Mouse (Mus musculus) embryonic facial prominence, embryonic 12.5 days (tissue): ENCODE measurements around the gene Ggta1. TPM values are rescaled to one million over a fixed set of nuclear protein-coding genes. Genes with fewer than 3 reads are reported as not detected.

Experiments used
- ATAC-seq: fragments of 200-750 bp; cut with Nextera tagmentation; 2 replicates; pipeline ENCODE4 v1.8.0; 2017; ENCODE audit not compliant: insufficient number of reproducible peaks, insufficient read depth, low FRiP score, low TSS enrichment
- H3K27ac ChIP-seq: fragments of 300-500 bp; sonication (generic); 2 replicates; pipeline ENCODE4 v1.5.1; 2016; ENCODE audit warnings: mild to moderate bottlenecking
- H3K27me3 ChIP-seq: fragments of 300-500 bp; sonication (generic); 2 replicates; pipeline ENCODE4 v1.6.1; 2016; ENCODE audit warnings: mild to moderate bottlenecking, moderate library complexity
- H3K36me3 ChIP-seq: fragments of 300-500 bp; sonication (generic); 2 replicates; pipeline ENCODE4 v1.6.1; 2016; ENCODE audit warnings: mild to moderate bottlenecking
- H3K4me1 ChIP-seq: fragments of 300-500 bp; sonication (generic); 2 replicates; pipeline ENCODE4 v1.6.1; 2016
- H3K4me2 ChIP-seq: fragments of 300-500 bp; sonication (generic); replicated peaks from 2 replicates; pipeline ENCODE4 v1.6.1; 2016; ENCODE audit warnings: mild to moderate bottlenecking, moderate library complexity
- H3K4me3 ChIP-seq: fragments of 300-500 bp; sonication (generic); 2 replicates; pipeline ENCODE4 v1.5.1; 2016; ENCODE audit warnings: mild to moderate bottlenecking
- H3K9ac ChIP-seq: fragments of 300-500 bp; sonication (generic); 2 replicates; pipeline ENCODE4 v1.6.1; 2016; ENCODE audit warnings: mild to moderate bottlenecking, moderate library complexity
- H3K9me3 ChIP-seq: fragments of 300-500 bp; sonication (generic); 2 replicates; pipeline ENCODE4 v1.6.1; 2016; ENCODE audit warnings: mild to moderate bottlenecking, moderate library complexity
- WGBS: fragments of 180-500 bp; shearing (Covaris S2); methylation state at CpG from one replicate; pipeline ENCODE4 v1.1.7; 2016; 5-methylcytosine and 5-hydroxymethylcytosine counted together
- polyA plus RNA-seq: library from polyadenylated mRNA; unstranded; fragments of >200 nt; fragmentation: Nextera tagmentation; extraction: Ambion mirVana; gene quantifications from 2 replicates; pipeline ENCODE4 v1.2.1, GENCODE M21; 2016

The Ggta1 gene
- polyA plus RNA-seq, 1 experiment from 2014 or later, result 10.8 TPM

DNA sequence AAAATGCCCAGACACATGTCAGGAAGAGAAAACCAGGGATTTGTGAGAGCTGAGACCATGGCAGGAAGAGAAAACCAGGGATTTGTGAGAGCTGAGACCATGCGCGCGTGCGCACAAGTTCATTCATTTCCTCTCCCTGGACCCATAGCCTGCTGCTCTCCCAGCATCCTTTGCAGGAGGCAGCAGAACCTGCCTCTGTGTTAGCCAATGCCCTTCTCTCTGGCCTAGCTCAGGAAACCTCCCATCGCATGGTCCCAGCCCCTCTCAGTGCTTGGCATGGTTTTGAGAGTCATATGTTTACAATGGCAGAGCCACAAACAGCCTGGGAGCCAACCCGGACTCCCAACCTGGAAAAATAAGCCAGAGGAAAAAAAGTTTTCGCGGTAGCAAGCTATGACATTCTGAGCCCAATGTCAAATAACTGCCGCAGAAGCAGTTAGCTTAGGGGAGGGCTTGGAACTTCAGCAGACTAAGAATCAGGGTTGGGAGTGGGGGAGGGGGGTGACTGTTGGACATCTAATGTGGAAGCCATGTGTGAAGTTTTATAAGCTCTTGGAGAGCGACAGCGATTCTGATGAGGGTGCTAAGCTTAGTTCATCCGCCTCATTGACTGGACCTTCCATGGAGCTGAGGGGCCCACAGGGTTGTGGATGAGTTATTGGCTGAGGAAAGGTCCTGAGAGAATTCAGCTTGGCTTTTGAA is 40.1 kb upstream of the Ggta1 start:
- peaks cover 40% of the 10 kb centered on the region for H3K4me1 ChIP-seq
- H3K9ac ChIP-seq, result no peak overlapping the region
- no peak overlapping the region for H3K4me3 ChIP-seq
- no peaks in the 10 kb centered on the region for H3K36me3 ChIP-seq
- H3K27me3 ChIP-seq, result no peaks in the 10 kb centered on the region
- no peaks in the 10 kb centered on the region for H3K9me3 ChIP-seq
- H3K27ac ChIP-seq, result peak overlapping the region; percentile 81; the same call in 1 of the 2 replicates
- no peak for ATAC-seq
- WGBS, result 67% methylated on average over 12 of the region's 12 CpGs
- no peak overlapping the region for H3K4me2 ChIP-seq

DNA sequence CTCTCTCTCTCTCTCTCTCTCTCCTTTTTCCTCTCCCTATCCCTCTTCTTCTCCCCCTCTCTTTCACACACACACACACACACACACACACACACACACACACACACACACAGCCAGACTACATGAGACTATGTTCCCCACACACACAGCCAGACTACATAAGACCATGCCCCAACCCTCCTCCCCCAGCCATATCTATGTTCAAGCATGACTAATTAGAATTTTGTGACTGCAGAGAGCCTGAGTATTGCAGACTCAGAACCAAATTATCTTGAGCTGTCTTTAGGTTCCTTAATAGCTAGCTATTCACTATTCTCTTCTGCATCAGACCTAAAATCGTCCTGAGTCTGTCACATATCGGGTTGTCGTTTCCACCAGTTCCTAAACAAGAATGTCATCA is 39.5 kb upstream of the Ggta1 start:
- Histone ChIP-seq H3K27ac (peak overlapping the region; percentile 81; the same call in 1 of the 2 replicates), H3K36me3 (no peaks in the 10 kb centered on the region), H3K4me3 (no peak overlapping the region), H3K9ac (no peak overlapping the region), H3K4me2 (no peak overlapping the region), H3K27me3 (no peaks in the 10 kb centered on the region), H3K4me1 (peaks cover 38% of the 10 kb centered on the region), H3K9me3 (no peaks in the 10 kb centered on the region)
- 66% methylated on average over 3 of the region's 3 CpGs for WGBS
- ATAC-seq, result no peak

DNA sequence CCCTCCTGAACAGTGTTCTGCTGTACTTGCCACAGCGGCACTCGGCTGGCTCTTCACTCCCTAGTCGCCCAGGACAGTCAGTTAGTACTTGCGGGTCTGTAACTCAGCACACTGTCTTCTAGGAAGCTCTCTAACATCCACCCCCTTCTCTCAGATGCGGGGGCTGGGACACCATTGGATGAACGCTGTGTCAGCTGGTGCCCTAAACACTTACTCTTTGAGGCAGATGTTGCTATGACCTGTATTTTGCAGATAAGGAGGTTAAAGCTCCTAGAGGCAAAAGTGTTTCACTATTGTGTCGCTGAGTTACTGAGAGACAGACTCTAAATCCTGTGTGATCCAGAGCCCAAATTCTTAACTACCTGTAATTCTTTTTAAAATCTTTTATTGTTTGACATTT is 36.4 kb upstream of the Ggta1 start:
- no peak for ATAC-seq
- no peaks in the 10 kb centered on the region for H3K27me3 ChIP-seq
- H3K4me3 ChIP-seq, result no peak overlapping the region
- peaks cover 34% of the 10 kb centered on the region for H3K4me1 ChIP-seq
- no peak overlapping the region for H3K27ac ChIP-seq
- no peak overlapping the region for H3K4me2 ChIP-seq
- WGBS, result 79% methylated on average over 7 of the region's 7 CpGs
- no peaks in the 10 kb centered on the region for H3K36me3 ChIP-seq
- no peaks in the 10 kb centered on the region for H3K9me3 ChIP-seq
- no peak overlapping the region for H3K9ac ChIP-seq

DNA sequence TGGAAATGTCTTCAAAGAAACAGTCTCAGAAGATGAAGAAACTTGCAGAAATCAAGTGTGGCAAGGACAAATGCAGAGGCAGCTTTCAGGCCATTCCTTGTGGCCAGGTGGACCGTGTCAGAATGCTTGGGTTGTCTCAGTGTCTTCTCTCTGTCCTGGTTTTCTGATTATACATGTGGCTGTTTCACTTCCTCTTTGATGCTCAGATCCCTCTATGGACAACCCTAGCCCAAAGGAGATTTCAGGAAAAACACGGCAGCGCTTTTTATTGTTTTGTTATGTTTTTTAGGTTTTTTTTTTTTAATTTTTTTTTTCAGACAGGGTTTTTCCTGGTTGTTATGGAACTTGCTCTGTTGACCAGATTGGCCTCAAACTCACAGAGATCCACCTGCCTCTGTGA is 35.9 kb upstream of the Ggta1 start:
- peaks cover 29% of the 10 kb centered on the region for H3K4me1 ChIP-seq
- ATAC-seq, result no peak
- 86% methylated on average over 3 of the region's 3 CpGs for WGBS

DNA sequence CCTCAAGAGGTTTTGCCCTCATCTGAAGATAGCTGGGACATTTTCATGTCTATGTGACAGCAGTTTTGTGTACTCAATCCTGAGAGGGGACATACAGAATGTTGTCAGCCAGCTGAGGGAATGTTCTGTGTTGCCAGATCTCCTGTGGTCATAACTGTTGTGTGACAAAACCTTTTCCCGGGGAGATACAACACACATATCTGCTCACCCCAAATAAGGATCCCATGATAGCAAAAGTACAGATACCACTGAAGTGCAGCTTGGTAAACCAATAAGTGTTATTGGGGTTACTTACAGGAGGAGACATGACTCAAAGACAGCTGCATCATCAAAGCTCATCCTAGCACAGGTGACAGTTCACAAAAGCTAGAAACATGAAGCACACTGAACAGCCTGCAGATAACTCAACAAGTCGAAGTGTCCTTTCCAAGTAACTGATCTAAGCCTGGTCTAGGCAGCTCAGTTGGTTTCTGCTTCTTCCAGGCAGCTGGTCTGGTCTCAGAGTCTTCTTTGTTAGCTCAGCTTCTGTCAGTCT is 34.7 kb upstream of the Ggta1 start:
- no peak for ATAC-seq

More for the DNA sequence above, 35.9 kb upstream of the Ggta1 start:
- Histone ChIP-seq H3K4me3 (no peak overlapping the region), H3K36me3 (no peaks in the 10 kb centered on the region), H3K27me3 (no peaks in the 10 kb centered on the region), H3K27ac (no peak overlapping the region), H3K4me2 (no peak overlapping the region), H3K9ac (no peak overlapping the region), H3K9me3 (no peaks in the 10 kb centered on the region)

DNA sequence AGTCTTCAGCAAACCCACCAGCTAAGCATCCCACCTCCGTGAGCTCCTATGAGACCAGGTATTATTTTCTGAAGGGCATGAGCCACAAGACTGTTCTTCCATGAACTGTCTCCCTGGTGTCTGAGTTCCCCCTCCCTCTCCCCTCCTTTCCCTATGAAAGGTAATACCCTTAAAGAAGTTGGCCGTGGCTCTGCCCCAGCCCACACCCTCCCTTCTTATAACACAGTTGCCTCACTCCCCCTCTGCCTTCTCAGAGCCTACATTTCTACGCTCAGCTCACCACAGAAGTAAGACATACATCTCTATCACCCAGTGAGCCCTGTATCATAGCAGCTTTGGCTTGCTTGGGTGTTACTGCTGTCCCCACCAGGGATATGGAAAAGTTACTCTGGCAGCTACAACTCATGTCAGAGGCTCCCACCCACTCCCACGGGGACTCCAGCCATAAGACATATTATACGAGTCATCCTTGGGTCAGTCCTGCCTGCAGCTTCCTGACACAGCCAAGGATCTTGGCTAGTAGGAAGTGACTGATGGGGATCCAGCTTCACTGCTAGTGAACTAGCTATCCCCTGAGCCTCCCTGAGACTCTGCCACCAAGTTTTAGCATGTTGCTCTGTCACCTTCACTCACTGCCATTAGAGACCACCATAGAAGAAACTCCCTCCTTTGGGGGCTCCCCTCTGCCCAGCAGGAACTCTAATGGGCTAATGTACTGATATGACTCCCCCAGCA is 33.4 kb upstream of the Ggta1 start:
- no peak for ATAC-seq
- Histone ChIP-seq H3K4me1 (peaks cover 8% of the 10 kb centered on the region), H3K4me3 (no peak overlapping the region), H3K4me2 (no peak overlapping the region), H3K9ac (no peak overlapping the region), H3K27me3 (no peaks in the 10 kb centered on the region), H3K9me3 (no peaks in the 10 kb centered on the region), H3K27ac (peak overlapping the region; percentile 41; the same call in 1 of the 2 replicates), H3K36me3 (no peaks in the 10 kb centered on the region)
- WGBS, result 59% methylated on average over 5 of the region's 5 CpGs

More for the DNA sequence above, 34.7 kb upstream of the Ggta1 start:
- H3K36me3 ChIP-seq, result no peaks in the 10 kb centered on the region
- H3K9ac ChIP-seq, result no peak overlapping the region
- H3K4me3 ChIP-seq, result no peak overlapping the region
- no peaks in the 10 kb centered on the region for H3K9me3 ChIP-seq
- no peak overlapping the region for H3K4me2 ChIP-seq
- no peak overlapping the region for H3K27ac ChIP-seq
- peaks cover 17% of the 10 kb centered on the region for H3K4me1 ChIP-seq
- H3K27me3 ChIP-seq, result no peaks in the 10 kb centered on the region
- 82% methylated on average over 2 of the region's 2 CpGs for WGBS

DNA sequence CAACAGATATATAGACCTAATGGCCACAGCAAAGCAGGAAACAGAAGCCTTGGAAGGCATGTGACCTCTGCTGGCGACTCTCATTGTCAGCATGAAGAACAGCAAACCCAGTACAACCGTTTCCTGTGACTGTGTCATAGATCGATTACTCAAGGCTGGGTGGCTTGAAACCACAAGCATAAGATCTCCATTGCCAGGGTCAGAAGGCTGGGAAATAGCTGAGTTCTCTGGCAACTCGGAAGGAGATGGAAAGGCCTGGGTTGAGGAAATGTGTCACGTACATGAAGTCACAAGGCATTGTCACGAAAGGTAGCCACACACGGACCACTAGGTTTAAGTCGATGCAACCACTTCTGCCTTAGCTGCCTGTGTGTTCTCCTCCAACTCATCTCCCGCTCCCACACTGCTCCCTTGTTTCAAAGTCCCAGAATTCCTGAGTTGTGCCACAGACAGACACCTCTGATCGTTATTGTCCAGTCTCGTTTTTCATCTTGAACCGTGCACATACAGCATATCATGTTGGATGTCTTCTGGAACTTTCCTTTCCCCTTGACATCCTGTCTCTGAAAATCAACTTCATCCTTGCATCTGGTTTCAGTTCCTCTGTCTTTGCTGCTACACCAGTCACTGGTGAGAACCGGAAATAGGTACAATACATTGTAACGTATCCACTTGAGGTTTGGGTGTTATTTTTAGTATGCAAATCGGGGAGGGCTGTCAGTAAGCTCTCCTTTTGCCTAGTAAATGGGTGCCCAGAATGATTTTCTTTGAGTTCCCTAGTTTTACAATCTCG is 32.7 kb upstream of the Ggta1 start:
- Histone ChIP-seq H3K27me3 (no peaks in the 10 kb centered on the region), H3K9me3 (no peaks in the 10 kb centered on the region), H3K9ac (no peak overlapping the region), H3K4me2 (no peak overlapping the region), H3K4me1 (peaks cover 8% of the 10 kb centered on the region), H3K4me3 (no peak overlapping the region), H3K27ac (peak overlapping the region; percentile 30; the same call in 1 of the 2 replicates), H3K36me3 (no peaks in the 10 kb centered on the region)
- 75% methylated on average over 16 of the region's 16 CpGs for WGBS
- ATAC-seq, result no peak

DNA sequence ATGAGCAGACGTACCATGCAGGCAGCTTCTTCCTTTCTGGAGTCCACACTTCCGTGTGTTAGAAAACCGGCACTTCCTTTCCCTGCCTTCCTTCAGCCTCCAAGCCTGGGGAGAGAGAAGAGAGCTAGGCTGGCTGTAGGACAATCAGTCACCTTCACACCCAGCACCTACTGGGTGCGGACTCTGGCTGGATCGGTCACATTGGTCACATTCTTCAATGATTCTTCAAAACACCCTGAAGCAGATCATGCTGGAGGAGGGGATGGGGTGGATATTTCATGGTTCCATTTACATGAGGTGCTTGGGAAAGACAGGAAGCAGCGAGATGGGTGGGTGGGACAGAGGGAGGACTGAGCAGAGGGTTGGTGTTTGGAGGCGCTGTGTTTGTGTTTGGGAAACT is 30.5 kb upstream of the Ggta1 start:
- Histone ChIP-seq H3K27me3 (no peaks in the 10 kb centered on the region), H3K4me2 (no peak overlapping the region)
- ATAC-seq, result no peak

DNA sequence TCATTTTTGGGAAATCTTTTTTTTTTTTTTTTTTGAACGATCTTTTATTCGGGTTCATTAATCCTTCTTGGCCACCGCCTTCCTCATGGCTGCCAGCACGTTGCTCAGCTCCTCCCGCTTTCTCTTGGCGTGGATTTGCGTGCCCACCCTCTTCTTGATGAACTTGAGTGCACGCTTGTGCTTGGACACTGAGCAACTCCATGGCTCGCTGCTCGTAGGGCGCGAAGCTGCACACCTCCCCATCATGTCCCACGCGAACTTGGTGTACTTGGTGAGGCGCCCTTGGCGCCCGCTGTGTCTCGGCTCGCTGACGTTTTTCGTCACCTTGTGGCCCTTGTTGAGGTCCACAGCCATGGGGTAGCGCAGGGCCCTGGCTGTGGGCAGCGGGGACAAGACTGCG is 28.1 kb upstream of the Ggta1 start:
- ATAC-seq, result no peak
- H3K4me1 ChIP-seq, result 0 out of 2 replicates have a peak, but pooled peaks cover 3% of the 10 kb centered on the region
- H3K4me2 ChIP-seq, result no peak overlapping the region
- H3K9me3 ChIP-seq, result no peaks in the 10 kb centered on the region
- H3K27me3 ChIP-seq, result no peaks in the 10 kb centered on the region
- H3K4me3 ChIP-seq, result no peak overlapping the region
- no peak overlapping the region for H3K27ac ChIP-seq
- no peaks in the 10 kb centered on the region for H3K36me3 ChIP-seq
- no peak overlapping the region for H3K9ac ChIP-seq
- 90% methylated on average over 24 of the region's 24 CpGs for WGBS

More for the DNA sequence above, 30.5 kb upstream of the Ggta1 start:
- WGBS, result 82% methylated on average over 7 of the region's 7 CpGs
- H3K9me3 ChIP-seq, result no peaks in the 10 kb centered on the region
- H3K36me3 ChIP-seq, result no peaks in the 10 kb centered on the region
- no peak overlapping the region for H3K27ac ChIP-seq
- H3K9ac ChIP-seq, result no peak overlapping the region
- H3K4me1 ChIP-seq, result peaks cover 11% of the 10 kb centered on the region
- no peak overlapping the region for H3K4me3 ChIP-seq

DNA sequence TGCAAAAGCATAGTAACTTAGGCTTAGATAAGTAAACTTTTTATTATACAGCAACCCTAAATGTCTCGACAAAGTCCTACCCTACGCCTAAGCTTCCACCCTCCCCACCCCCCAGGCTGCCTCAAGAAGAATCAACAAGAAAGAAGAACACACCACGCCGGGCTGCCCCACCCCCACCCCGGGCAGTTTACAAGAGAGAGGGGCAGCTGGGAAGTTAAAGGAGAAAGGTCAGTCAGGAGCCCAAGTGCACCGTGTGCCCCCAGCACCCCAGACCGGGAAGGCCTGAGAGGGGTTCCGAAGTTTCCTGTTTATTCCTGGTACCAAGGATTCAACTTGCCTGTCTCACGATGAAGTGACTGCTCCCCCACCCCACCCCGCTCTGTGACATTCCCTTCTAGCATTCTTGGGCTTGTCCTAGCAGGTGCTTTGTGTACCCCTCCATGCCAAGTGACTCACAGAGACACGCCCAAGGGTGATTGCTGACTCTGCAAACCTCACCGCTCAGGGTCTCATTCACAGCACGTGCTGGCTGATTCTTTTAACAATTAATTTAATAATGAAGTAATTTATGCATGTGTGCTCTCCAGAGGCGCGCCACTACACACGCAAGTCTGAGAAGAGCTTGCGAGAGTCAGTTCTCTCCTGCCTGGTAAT is 27.6 kb upstream of the Ggta1 start:
- no peak overlapping the region for H3K27ac ChIP-seq
- H3K4me1 ChIP-seq, result 0 out of 2 replicates have a peak, but pooled peaks cover 3% of the 10 kb centered on the region
- WGBS, result 33% methylated on average over 17 of the region's 17 CpGs
- no peak overlapping the region for H3K4me3 ChIP-seq
- no peak overlapping the region for H3K4me2 ChIP-seq
- H3K9ac ChIP-seq, result no peak overlapping the region
- no peaks in the 10 kb centered on the region for H3K36me3 ChIP-seq
- ATAC-seq, result peak; percentile 58; the same call in 1 of the 2 replicates
- H3K9me3 ChIP-seq, result no peaks in the 10 kb centered on the region
- H3K27me3 ChIP-seq, result no peaks in the 10 kb centered on the region

DNA sequence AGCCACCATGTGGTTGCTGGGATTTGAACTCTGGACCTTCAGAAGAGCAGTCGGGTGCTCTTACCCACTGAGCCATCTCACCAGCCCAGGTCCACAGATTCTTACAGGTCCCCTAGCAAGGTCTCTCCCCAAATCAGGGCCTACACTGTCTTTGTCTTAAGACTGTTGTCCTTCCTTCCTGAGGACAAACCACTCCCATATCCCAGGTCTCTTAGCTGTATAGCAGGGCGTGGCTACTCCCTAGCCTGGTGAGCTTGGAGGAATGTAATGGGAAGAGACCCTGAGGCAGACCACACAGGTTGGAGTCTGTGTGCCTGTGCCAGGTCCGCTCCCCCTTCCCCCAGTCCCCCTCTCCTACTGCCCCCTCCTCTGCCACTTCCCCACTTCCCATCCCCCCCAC is 24.7 kb upstream of the Ggta1 start:
- 51% methylated on average over 3 of the region's 3 CpGs for WGBS
- no peak overlapping the region for H3K9ac ChIP-seq
- no peaks in the 10 kb centered on the region for H3K27me3 ChIP-seq
- H3K9me3 ChIP-seq, result no peaks in the 10 kb centered on the region
- no peak overlapping the region for H3K27ac ChIP-seq
- H3K36me3 ChIP-seq, result no peaks in the 10 kb centered on the region
- no peak for ATAC-seq
- H3K4me2 ChIP-seq, result no peak overlapping the region
- H3K4me1 ChIP-seq, result 0 out of 2 replicates have a peak, but pooled peaks cover 3% of the 10 kb centered on the region
- no peak overlapping the region for H3K4me3 ChIP-seq
